ENCODE assay signal across 7 mouse cellular contexts in genomic region chr12:51828716-51829289, GRCm38 (mm10). TPM values are rescaled to one million over a fixed set of nuclear protein-coding genes. Genes with fewer than 3 reads are reported as not detected.
DNase-seq lines count a peak whose midpoint lies in the region; ATAC-seq and TF ChIP-seq lines count a peak whose summit lies in the region.

No protein-coding gene starts in this region.

- intact Hi-C loops in left cerebral cortex, postnatal 4 days (cut with DNase I): loop anchor here (5.0 kb wide), 1 partner anchor 173 kb away; no protein-coding TSS in a partner anchor

- TF ChIP-seq CTCF in bone marrow macrophage, adult 2 months (IDR thresholded peaks at IDR 0.05; ENCODE audit: low read depth, low read length): no peak

- TF ChIP-seq POLR2A in bone marrow macrophage, adult 2 months (IDR thresholded peaks at IDR 0.05; ENCODE audit: borderline replicate concordance, low read depth, low read length): no peak

- H3K4me1 ChIP-seq in bone marrow macrophage, adult 2 months (ENCODE audit: control insufficient read depth, insufficient read depth, low read length): peaks cover 15% of the 10 kb centered on the region
- peaks cover 2 to 13% of the 10 kb centered on the region in 2 experiments; a peak in 3 of 4 replicates for H3K4me1 ChIP-seq in heart, embryonic 14.5 days (ENCODE audit: control insufficient read depth in 2 of 2, insufficient read depth in 2 of 2, low read length in 2 of 2)
- H3K4me1 ChIP-seq in midbrain, embryonic 10.5 days: peaks cover 25% of the 10 kb centered on the region
- peaks cover 4% of the 10 kb centered on the region; the same call in 1 of the 2 replicates for H3K4me1 ChIP-seq in stomach, embryonic 14.5 days (ENCODE audit: control insufficient read depth, insufficient read depth, low read length)

- peak overlapping the region; percentile 100 for H3K9ac ChIP-seq in heart, embryonic 14.5 days (ENCODE audit: low read length)
- peak overlapping the region; percentile 99 for H3K9ac ChIP-seq in stomach, embryonic 14.5 days (replicated peaks; ENCODE audit: low read depth, low read length)

- peak overlapping the region; percentile 89 for H3K27ac ChIP-seq in bone marrow macrophage, adult 2 months (ENCODE audit: insufficient read depth, low read depth, low read length)
- H3K27ac ChIP-seq in heart, embryonic 14.5 days (replicated peaks in 1 of 2; ENCODE audit: control insufficient read depth in 1 of 2, insufficient read depth in 1 of 2, low read depth in 2 of 2, low read length in 2 of 2): peak overlapping the region; percentile 99
- H3K27ac ChIP-seq in midbrain, embryonic 10.5 days (replicated peaks): peak overlapping the region; percentile 99
- H3K27ac ChIP-seq in stomach, embryonic 14.5 days (ENCODE audit: low read length): peak overlapping the region; percentile 99

- H3K4me2 ChIP-seq in heart, embryonic 14.5 days (ENCODE audit: low read length): peak overlapping the region; percentile 67
- peak overlapping the region; percentile 78 for H3K4me2 ChIP-seq in stomach, embryonic 14.5 days (replicated peaks; ENCODE audit: low read depth, low read length)

- peak; percentile 19 for ATAC-seq in heart, embryonic 14.5 days (ENCODE audit: insufficient number of reproducible peaks, insufficient read depth, low FRiP score, low read depth)
- no peak; the same call in 1 of the 2 replicates for ATAC-seq in stomach, embryonic 14.5 days (ENCODE audit: insufficient number of reproducible peaks, insufficient read depth, low FRiP score, low read depth)

- 0% methylated on average over 66 of the region's 66 CpGs for WGBS in heart, embryonic 14.5 days
- WGBS in midbrain, embryonic 10.5 days: under 1% methylated on average over 66 of the region's 66 CpGs
- under 1% methylated on average over 64 of the region's 66 CpGs for WGBS in stomach, embryonic 14.5 days

- DNase-seq in right cerebral cortex, postnatal 10 days (ENCODE audit: low spot score in 2 of 2): peak; percentile 48 to 52
- DNase-seq in right cerebral cortex, adult 18-20 months: no peak
- peak; percentile 48 for DNase-seq in left cerebral cortex, postnatal 4 days
- DNase-seq in midbrain, embryonic 10.5 days (ENCODE audit: low spot score): no peak

- no peaks in the 10 kb centered on the region for H3K27me3 ChIP-seq in heart, embryonic 14.5 days (ENCODE audit: control insufficient read depth, insufficient read depth, low read length)
- peaks cover 10% of the 10 kb centered on the region for H3K27me3 ChIP-seq in midbrain, embryonic 10.5 days (ENCODE audit: low read depth, poor library complexity, severe bottlenecking)
- no peaks in the 10 kb centered on the region for H3K27me3 ChIP-seq in stomach, embryonic 14.5 days (ENCODE audit: control insufficient read depth, insufficient read depth, low read length)

- H3K9me3 ChIP-seq in heart, embryonic 14.5 days (ENCODE audit: control insufficient read depth, low read length): no peaks in the 10 kb centered on the region
- no peaks in the 10 kb centered on the region for H3K9me3 ChIP-seq in midbrain, embryonic 10.5 days (replicated peaks)
- no peaks in the 10 kb centered on the region for H3K9me3 ChIP-seq in stomach, embryonic 14.5 days (ENCODE audit: control insufficient read depth, low read depth, low read length)

- H3K36me3 ChIP-seq in heart, embryonic 14.5 days (ENCODE audit: control insufficient read depth, insufficient read depth, low read length): peaks cover 31% of the 10 kb centered on the region
- peaks cover 34% of the 10 kb centered on the region for H3K36me3 ChIP-seq in midbrain, embryonic 10.5 days
- H3K36me3 ChIP-seq in stomach, embryonic 14.5 days (ENCODE audit: control insufficient read depth, insufficient read depth, low read length): peaks cover 8% of the 10 kb centered on the region

- peak overlapping the region; percentile 98 for H3K4me3 ChIP-seq in bone marrow macrophage, adult 2 months (ENCODE audit: insufficient read depth, low read length)
- H3K4me3 ChIP-seq in heart, embryonic 14.5 days (ENCODE audit: control insufficient read depth in 1 of 2, insufficient read depth in 1 of 2, low read depth in 1 of 2, low read length in 2 of 2): peak overlapping the region; percentile 79 to 99
- peak overlapping the region; percentile 72 for H3K4me3 ChIP-seq in midbrain, embryonic 10.5 days
- peak overlapping the region; percentile 92 for H3K4me3 ChIP-seq in stomach, embryonic 14.5 days (ENCODE audit: low read depth, low read length)

RNA-seq across cellular contexts. Expression of gene Hectd1, which starts 0.5 kb away (rescaled TPM):
- polyA plus RNA-seq in bone marrow macrophage, adult 2 months (2012; ENCODE audit: insufficient read depth, insufficient read length, missing spikeins): 30.7 and 34.3 TPM in 2 replicates
- polyA plus RNA-seq in heart, embryonic 14.5 days (2014; fragmentation: Nextera tagmentation; extraction: Ambion mirVana): 43.3 and 43.6 TPM in 2 replicates
- 10 to 100 TPM; 93.8 to 99.4 TPM for total RNA-seq in left cerebral cortex, postnatal 4 days (2021)
- 29.1 and 30.4 TPM in 2 replicates for polyA plus RNA-seq in midbrain, embryonic 10.5 days (2016; fragmentation: Nextera tagmentation; extraction: Ambion mirVana)
- polyA plus RNA-seq in stomach, embryonic 14.5 days (2014; fragmentation: Nextera tagmentation; extraction: Ambion mirVana): 52.3 and 55.1 TPM in 2 replicates

Comparison
In these comparisons a context has a peak if more than half of its experiments do, and no peak if none do; other contexts are left out.
1. DNase-seq: peak in right cerebral cortex, postnatal 10 days (2 of 2) and left cerebral cortex, postnatal 4 days (single experiment); none in right cerebral cortex, adult 18-20 months (single experiment) and midbrain, embryonic 10.5 days (single experiment).
2. Peak in every context shown above with its lines, with median percentiles within 50 percentile points of each other: H3K27ac ChIP-seq and H3K4me3 ChIP-seq.